Mouse (Mus musculus) frontal cortex, postnatal 25 days (tissue): ENCODE results near the gene Gm47995.
"Not testable (repeated sequence)": the region's sequence is repeated elsewhere in the genome, so short reads cannot be mapped to it uniquely, and the experiment has no call there.

Experiments used
- DNase-seq, 2 experiments: peaks; one replicate each; pipeline ENCODE4 v3.0.0; 2022; ENCODE audit warnings: low spot score in 2 of 2

The Gm47995 gene

DNA sequence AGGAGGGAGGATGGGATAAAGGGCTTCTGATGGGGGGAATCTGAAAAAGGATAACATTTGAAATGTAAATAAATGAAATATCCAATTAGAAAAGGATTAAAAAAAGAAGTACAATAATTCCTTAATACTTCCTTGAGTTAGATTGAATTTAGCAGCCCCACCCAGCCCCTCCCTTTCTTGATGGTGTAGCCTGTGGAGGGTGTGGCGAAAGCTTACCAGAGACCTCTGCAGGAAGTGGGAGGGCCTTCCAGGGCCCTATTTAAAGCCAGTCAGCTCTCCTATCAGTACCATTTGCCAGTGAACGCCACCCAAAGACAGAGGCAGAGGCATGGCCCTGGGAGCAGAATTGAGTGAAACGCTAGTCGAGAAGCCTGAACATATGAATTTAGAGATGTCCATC, at the start of gene Gm47995:
Gene Gm47995, plus strand, starts transcription at position 329 of the 400 bp plus-strand sequence.
- not testable (repeated sequence) for DNase-seq

- DNase-seq: no peak
Measured at GRCm38 (mm10) chr1:151150211-151150610, 48.0 kb upstream of the Gm47995 start.

DNA sequence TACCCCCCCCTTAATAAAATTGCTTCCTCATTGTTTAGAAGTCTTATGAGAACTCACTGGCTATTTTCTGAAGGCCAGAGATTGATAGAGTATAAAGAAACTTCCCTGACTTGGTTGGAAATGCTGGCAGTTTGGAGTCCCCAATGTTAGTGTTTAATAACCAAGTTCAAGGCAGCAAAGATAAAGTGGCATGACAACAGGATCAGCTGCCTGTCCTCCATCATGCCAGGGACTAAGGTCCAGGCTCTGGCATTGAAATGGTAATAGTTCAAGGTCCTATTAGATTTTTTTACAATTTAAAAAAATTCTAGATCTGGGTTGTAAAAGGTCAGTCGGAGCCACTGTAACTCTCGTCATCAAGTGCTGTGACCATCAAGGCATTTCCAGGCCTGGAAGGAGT, 47.2 kb upstream of the Gm47995 start:
- DNase-seq: no peak

- no peak for DNase-seq
Measured at GRCm38 (mm10) chr1:151153056-151153652, 45.1 kb upstream of the Gm47995 start.

- not testable (repeated sequence) for DNase-seq
Measured at GRCm38 (mm10) chr1:151154131-151154530, 44.1 kb upstream of the Gm47995 start.

GRCm38 (mm10) chr1:151156129-151156528, 42.1 kb upstream of the Gm47995 start:
- no peak for DNase-seq

GRCm38 (mm10) chr1:151156777-151157632, 41.2 kb upstream of the Gm47995 start:
- no peak for DNase-seq

DNA sequence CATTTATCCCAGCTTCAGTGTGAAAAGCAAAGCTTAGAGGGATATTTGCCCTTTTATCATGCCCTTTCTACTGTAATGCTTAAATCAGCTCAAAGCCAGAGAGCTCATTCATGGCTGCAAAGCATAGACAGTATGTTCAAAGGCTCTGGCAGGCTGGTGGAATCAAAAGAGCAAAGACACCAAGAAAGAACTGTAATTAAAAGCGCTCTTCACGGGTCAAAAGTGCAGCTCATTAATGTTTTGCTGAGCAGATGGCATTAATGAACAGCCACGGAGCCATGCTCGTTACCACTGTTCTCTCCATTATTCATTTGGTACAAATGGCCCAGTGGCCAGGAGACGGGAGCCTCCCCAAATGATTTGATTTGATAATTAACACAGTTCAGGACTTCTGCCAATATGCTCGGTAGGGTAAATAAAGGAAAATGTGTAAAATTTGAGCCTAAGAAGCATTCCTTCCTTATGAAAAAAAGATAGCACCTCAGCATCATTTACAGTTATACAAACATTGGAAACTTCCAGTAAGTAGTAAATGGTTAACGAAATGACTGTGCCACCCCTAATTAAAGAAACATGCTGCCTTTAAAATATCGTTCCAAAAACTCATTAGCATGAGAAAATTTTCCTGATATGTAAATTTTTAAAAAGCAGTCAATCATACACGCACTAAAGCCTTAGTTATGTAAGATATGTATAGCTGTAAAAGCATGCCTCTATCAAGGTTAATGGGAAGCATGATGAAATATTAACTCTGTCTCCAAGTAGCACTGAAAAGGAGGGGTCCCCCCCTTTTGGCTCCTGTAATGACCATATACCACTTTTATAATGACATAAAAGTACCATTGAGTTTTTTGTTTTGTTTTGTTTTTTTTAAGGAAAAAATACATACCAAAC, 40.0 kb upstream of the Gm47995 start:
- DNase-seq: no peak

DNA sequence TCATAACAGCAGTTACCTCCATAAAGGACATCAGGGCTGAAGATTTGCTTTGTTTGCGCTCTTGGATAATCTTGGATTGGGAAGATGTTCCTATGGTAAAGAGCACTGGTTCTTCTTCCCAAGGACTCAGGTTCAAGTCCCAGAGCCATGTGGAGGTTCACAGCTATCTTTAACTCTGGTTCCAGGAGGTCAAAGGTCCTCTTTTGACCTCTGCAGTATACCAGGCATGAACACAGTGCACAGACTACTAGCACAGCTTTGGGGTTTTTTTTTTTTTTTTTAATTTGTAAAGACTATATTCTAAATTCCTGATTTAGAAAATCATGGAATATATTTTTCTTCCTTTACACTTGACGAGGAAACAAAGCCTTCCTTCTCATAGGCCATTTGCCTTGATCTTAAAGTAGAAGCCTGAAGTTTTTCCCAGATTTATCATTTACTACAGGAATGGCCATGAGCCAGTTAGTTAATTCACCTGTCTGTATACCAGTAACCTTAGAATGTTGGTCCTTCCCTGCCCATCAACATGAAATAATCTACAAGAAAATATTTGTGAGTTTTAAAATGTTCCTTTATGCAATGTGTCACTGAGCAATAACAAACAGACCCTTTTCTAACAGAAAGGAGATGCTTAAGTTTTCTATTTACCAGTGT, 39.3 kb upstream of the Gm47995 start:
- no peak for DNase-seq

DNA sequence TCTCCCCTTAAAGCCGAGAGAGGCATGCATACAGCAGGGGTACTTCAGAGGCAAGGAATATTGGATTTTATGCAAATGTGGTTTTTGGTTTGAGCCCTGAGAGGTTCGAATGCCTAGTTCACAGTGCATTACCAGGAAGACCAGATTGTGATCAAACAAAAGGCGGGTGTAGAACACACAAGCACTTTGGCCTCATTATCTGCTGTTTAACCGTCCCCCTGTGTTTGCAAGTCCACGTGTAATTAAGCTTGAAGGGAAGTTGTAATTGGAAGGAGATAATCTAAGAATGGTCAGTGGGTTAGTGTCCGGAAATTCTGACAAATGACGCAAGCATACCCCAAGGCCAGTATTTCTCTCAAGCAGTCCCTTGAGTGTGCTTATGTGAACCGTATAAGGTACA, 32.2 kb upstream of the Gm47995 start:
- DNase-seq: no peak

DNA sequence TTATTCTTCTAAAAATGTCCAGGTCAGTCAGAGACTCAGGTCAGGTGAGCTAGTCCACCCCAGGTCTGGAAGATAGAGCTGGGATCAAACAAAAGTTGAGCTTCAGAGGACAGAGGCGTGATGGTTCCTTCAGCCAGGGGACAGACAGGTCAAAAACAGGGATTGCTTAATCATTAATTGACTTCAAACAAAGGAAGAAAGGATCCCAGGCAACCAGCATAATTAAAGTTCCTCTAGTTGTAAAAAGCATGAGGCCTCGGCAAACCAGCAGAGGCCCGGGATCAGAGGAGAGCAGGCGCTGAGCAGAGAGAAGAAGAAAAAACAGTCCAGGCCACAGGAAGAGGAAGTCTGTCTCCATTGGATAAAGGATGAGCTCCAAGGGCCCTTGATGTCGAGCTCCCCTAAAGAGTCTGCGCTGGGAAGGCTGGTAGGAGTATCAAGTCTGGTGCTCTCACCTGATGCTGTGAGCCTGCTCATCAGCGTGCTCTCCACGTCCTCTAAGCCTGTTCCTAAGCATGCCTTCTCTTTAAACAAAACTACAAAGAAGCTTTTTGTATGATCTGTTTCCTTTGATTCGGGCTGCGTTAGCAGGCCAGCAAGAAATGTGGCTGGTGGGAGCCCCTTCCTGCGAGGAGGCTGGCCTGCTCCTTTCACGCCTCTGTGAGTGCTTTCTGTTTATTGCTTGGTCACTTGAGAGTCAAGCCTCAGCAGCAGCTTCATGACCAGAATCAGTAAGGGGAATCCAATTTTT, 30.8 kb upstream of the Gm47995 start:
- no peak for DNase-seq

DNA sequence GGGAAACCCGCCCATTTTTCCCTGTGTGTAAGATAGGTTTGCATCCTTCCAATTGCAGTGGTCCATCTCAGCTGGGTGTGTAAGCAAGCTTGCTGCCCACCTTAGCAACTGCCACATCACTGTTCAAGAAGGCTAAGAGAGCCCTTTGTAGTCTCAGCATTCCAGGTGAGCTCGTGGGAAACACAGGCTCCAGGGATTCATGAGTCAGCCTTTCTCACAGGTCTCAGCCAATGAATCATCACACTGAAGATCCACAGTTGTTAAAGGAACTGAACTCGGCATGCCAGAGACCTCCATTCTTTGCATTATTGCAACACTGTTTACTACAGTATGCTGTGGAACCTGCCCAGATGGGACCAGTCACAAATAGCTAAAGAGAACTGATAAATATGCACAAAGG, 29.6 kb upstream of the Gm47995 start:
- DNase-seq: no peak

GRCm38 (mm10) chr1:151171572-151172461, 26.4 kb upstream of the Gm47995 start:
- no peak for DNase-seq

DNA sequence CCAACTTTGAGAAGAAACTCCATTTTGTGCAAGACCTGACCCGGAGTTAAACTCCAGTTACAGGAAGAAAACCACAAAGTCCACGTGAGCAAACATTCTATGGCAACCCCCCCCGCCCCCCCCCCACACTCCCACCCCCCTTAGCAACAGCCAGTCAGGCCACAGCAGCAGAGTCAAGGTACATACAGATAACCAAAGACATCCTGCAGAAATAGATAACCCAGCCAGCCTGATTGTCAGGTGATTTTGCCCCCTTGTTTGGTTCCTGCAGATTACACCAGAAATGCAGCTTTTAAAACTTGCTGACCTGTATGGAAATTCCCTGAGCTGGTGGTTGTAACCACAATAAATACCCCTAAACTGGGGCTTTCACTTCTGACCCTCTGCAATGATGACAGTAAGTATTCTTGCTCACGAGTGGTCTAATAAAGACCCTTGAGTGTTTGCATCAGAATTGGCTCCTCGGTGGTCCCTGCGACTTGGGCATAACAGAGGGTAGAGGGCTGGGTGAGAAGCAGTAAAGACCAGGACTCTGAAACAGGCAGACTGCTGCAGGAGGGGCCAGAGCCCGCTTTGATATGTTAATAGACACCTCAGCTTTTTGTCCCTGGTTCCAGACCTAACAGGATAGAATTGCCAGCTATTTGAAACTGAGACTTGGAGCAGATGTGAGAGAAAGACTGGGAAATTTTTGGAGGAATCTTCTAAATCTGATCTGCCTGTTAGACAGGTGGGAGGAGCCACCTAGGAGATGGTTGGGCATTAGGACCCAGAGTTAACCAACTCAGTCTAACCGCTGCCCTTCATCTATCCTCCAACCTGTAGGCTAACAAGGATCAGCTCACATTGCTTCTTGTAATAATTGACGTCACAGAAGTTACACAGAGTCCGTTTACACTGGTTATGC, 21.0 kb upstream of the Gm47995 start:
- no peak for DNase-seq

DNA sequence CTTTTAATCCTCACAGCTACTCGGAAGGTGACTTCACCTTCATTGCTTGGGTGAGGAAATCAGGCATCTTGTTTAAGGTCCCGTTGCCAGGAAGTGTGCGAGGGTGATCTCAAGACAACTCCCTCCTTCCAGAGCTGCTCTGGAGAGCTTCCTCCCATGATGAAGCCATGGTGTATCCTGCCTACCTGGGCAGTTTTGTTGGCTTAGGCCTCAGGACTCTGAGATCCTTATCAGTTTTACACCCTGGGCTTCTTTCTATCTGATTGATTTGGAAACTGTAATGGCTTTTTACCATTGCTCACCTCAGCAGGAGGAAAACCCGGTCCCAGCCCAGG, 20.3 kb upstream of the Gm47995 start:
- no peak for DNase-seq

DNA sequence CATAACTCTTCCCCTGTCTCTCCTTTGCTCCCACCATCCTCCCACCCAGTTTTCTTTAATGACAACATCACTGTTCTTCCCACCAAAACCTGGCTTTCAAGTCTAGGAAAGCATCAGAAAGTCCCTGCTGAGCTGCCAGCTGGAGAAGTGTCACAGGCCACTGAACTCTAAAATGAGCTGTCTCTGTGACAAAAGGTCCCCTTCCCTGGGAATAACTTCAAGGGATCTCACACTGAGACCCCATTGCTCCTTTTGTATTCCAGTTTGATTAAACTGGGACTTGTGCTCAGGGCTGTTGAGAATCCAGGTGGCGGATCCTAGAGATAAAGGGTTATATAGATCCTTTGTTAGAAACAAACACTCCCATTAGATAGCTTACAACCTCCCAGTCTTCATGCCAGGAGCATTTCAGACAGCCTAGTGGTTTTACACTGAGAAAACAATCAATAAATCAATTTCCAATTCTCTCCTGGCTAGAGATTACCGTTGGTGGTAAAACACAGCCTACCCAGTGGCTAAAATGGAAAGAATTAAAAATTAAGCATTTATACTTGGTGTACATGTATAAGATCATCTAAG, 19.7 kb upstream of the Gm47995 start:
- DNase-seq: no peak

DNA sequence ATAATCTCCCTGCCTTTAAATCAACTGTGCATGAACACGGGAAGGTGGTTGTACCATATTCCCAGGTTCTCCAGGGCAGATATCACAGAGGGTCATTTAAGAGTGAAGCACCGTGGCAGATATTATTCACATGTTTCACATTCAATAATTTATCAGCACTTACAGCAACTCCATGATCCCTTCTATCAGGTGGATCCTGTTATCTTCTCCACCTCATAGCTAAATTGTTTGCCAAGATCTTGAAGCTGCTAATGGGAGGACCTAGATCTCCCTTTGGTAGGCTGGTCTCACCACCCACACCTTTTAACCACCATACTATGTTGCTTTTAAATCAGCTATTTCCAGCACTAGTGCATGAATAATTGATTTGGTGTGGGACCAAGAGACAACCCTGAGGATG, 18.1 kb upstream of the Gm47995 start:
- DNase-seq: no peak

GRCm38 (mm10) chr1:151182266-151182665, 16.0 kb upstream of the Gm47995 start, which contains the start of gene Gm47985:
Gene Gm47985, plus strand, starts transcription at chr1:151182537.
- DNase-seq: not testable (repeated sequence)

GRCm38 (mm10) chr1:151186186-151186585, 12.1 kb upstream of the Gm47995 start:
- not testable (repeated sequence) for DNase-seq
